Comparison of ENCODE assay signal across 22 mouse cellular contexts in the genomic region with DNA sequence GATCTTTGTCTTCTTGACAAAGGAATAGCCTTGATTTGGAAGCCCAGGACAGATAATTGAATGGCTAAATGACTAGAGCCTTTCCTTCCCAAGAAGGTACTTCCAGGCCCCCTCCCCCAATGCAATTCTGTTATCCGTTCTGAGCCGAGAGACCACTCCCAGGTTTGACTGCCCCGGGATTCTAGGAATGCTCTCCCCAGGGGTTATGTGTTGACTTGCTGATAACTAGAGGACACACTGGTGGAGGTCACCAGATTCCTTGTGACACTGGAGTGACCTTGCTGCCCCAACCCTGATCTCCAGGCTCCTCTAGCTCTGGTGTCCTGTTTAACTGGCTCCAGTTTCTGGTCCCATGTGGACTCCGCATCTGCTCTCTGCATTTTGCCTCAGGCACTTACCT. TPM values are rescaled to one million over a fixed set of nuclear protein-coding genes. Genes with fewer than 3 reads are reported as not detected.
"Had no signal": no experiment of that assay in that cellular context is flagged by ENCODE, and none has a peak within 500 bp of the region (broad histone marks: within the 10 kb centered on the region; RNA-seq: fewer than 3 reads in every experiment).

No protein-coding gene starts in this region.

- H3K27ac ChIP-seq: left cerebral cortex, adult 2 months; limb, embryonic 10.5 days; liver, embryonic 15.5 days; lung, embryonic 15.5 days; neural tube, embryonic 12.5 days had no signal

- H3K27me3 ChIP-seq: liver, embryonic 15.5 days; lung, embryonic 15.5 days; neural tube, embryonic 12.5 days had no signal

- H3K9me3 ChIP-seq: limb, embryonic 10.5 days; liver, embryonic 15.5 days; lung, embryonic 15.5 days; neural tube, embryonic 12.5 days had no signal

- DNase-seq: kidney, adult 11 months; kidney, postnatal 10 days; kidney, postnatal 4 days; midbrain, embryonic 14.5 days; spleen, adult 18-20 months; thymus, adult 18-20 months; thymus, postnatal 14 days had no signal

- H3K9ac ChIP-seq: liver, embryonic 15.5 days; lung, embryonic 15.5 days; neural tube, embryonic 12.5 days had no signal

- H3K4me3 ChIP-seq: left cerebral cortex, adult 2 months; limb, embryonic 10.5 days; liver, embryonic 15.5 days; lung, embryonic 15.5 days; neural tube, embryonic 12.5 days had no signal

- H3K4me2 ChIP-seq: liver, embryonic 11.5 days; liver, embryonic 15.5 days; lung, embryonic 15.5 days; neural tube, embryonic 12.5 days had no signal

RNA-seq across cellular contexts. Expression of a gene that starts 2.4 kb away (rescaled TPM):
- total RNA-seq: monocyte, adult 5-6 weeks had no signal

RNA-seq across cellular contexts. Expression of a gene that starts 35.6 kb away (rescaled TPM):
- total RNA-seq: layer of hippocampus, adult 8-10 months; layer of hippocampus, postnatal 14 days; left cerebral cortex, adult 2 months; left cerebral cortex, postnatal 14 days; monocyte, adult 5-6 weeks; neutrophil, adult 5-6 weeks had no signal
- polyA plus RNA-seq: kidney, embryonic 14.5 days; limb, embryonic 10.5 days; limb, embryonic 14.5 days; liver, embryonic 11.5 days; liver, embryonic 15.5 days; lung, embryonic 15.5 days; midbrain, embryonic 14.5 days; neural tube, embryonic 12.5 days; stomach, embryonic 14.5 days; urinary bladder, adult 2 months had no signal
